47 mouse cellular contexts compared by ENCODE assay signal in genomic region chr12:113525901-113526300, GRCm38 (mm10). TPM values are rescaled to one million over a fixed set of nuclear protein-coding genes. Genes with fewer than 3 reads are reported as not detected.
"Had no signal": no experiment of that assay in that cellular context is flagged by ENCODE, and none has a peak within 500 bp of the region (broad histone marks: within the 10 kb centered on the region; RNA-seq: fewer than 3 reads in every experiment).

No protein-coding gene starts in this region.

- ATAC-seq: liver, embryonic 12.5 days; liver, postnatal 0 days; lung, postnatal 0 days; midbrain, embryonic 13.5 days; midbrain, embryonic 15.5 days; midbrain, embryonic 16.5 days had no signal

- H3K27me3 ChIP-seq: limb, embryonic 12.5 days; limb, embryonic 13.5 days; limb, embryonic 15.5 days; liver, embryonic 12.5 days; liver, embryonic 13.5 days; liver, embryonic 15.5 days; lung, embryonic 15.5 days; midbrain, embryonic 12.5 days; midbrain, embryonic 13.5 days; midbrain, embryonic 15.5 days had no signal

- DNase-seq: left cerebral cortex, postnatal 4 days; liver; liver, embryonic 13.5 days; liver, postnatal 0 days; lung, adult 18-20 months; lung, adult 2 months; lung, embryonic 14.5 days; lung, postnatal 10 days; lung, postnatal 14 days; lung, postnatal 36 days; lung, postnatal 4 days; midbrain, embryonic 14.5 days had no signal

- H3K9me3 ChIP-seq: limb, embryonic 10.5 days; limb, embryonic 15.5 days; liver, embryonic 12.5 days; liver, embryonic 13.5 days; liver, embryonic 15.5 days; lung, embryonic 15.5 days had no signal

- H3K4me3 ChIP-seq: left cerebral cortex, adult 2 months; limb, embryonic 10.5 days; limb, embryonic 12.5 days; limb, embryonic 13.5 days; limb, embryonic 15.5 days; liver, embryonic 12.5 days; liver, embryonic 13.5 days; liver, embryonic 15.5 days; lung, embryonic 15.5 days; midbrain, embryonic 10.5 days; midbrain, embryonic 12.5 days; midbrain, embryonic 13.5 days; midbrain, embryonic 15.5 days; myocyte had no signal

- H3K36me3 ChIP-seq: limb, embryonic 10.5 days; limb, embryonic 12.5 days; limb, embryonic 13.5 days; limb, embryonic 15.5 days; liver, embryonic 12.5 days; liver, embryonic 13.5 days; liver, embryonic 15.5 days; lung, embryonic 15.5 days; midbrain, embryonic 10.5 days; midbrain, embryonic 12.5 days; midbrain, embryonic 13.5 days; midbrain, embryonic 15.5 days had no signal

- H3K27ac ChIP-seq: left cerebral cortex, adult 2 months; limb, embryonic 10.5 days; limb, embryonic 12.5 days; limb, embryonic 13.5 days; limb, embryonic 15.5 days; liver, embryonic 12.5 days; liver, embryonic 13.5 days; liver, embryonic 14.5 days; liver, embryonic 15.5 days; lung, embryonic 15.5 days; macrophage; midbrain, embryonic 10.5 days; midbrain, embryonic 12.5 days; midbrain, embryonic 13.5 days; midbrain, embryonic 15.5 days had no signal

- H3K4me1 ChIP-seq: limb, embryonic 10.5 days; limb, embryonic 12.5 days; limb, embryonic 13.5 days; limb, embryonic 15.5 days; liver, embryonic 12.5 days; liver, embryonic 13.5 days; liver, embryonic 15.5 days; lung, embryonic 15.5 days; midbrain, embryonic 10.5 days; midbrain, embryonic 12.5 days; midbrain, embryonic 13.5 days; midbrain, embryonic 15.5 days had no signal

- H3K9ac ChIP-seq: limb, embryonic 12.5 days; limb, embryonic 13.5 days; limb, embryonic 15.5 days; liver, embryonic 12.5 days; liver, embryonic 13.5 days; liver, embryonic 14.5 days; liver, embryonic 15.5 days; liver, postnatal 0 days; lung, embryonic 14.5 days; lung, embryonic 15.5 days; midbrain, embryonic 12.5 days; midbrain, embryonic 13.5 days; midbrain, embryonic 15.5 days had no signal

RNA-seq across cellular contexts. Expression of gene Adam6a, which starts 17.8 kb away (rescaled TPM):
- total RNA-seq: left cerebral cortex, adult 18-20 months; left cerebral cortex, adult 2 months; left cerebral cortex, adult 8-10 months; left cerebral cortex, postnatal 10 days; left cerebral cortex, postnatal 14 days; left cerebral cortex, postnatal 25 days; left cerebral cortex, postnatal 36 days; left cerebral cortex, postnatal 4 days; liver, adult 2 months; megakaryocyte progenitor cell, adult 5-6 weeks; megakaryocyte-erythroid progenitor cell, adult 5-6 weeks; midbrain, postnatal 0 days; monocyte, adult 5-6 weeks had no signal
- polyA plus RNA-seq: limb, embryonic 10.5 days; limb, embryonic 11.5 days; limb, embryonic 12.5 days; limb, embryonic 13.5 days; limb, embryonic 14.5 days; limb, embryonic 15.5 days; liver, adult 2 months; liver, embryonic 11.5 days; liver, embryonic 12.5 days; liver, embryonic 13.5 days; liver, embryonic 14.5 days; liver, embryonic 15.5 days; liver, embryonic 16.5 days; liver, postnatal 0 days; lung, adult 2 months; lung, embryonic 14.5 days; lung, embryonic 15.5 days; lung, embryonic 16.5 days; lung, postnatal 0 days; macrophage; midbrain, embryonic 10.5 days; midbrain, embryonic 11.5 days; midbrain, embryonic 12.5 days; midbrain, embryonic 13.5 days; midbrain, embryonic 14.5 days; midbrain, embryonic 15.5 days; midbrain, embryonic 16.5 days; midbrain, postnatal 0 days; myocyte; neural tube, embryonic 11.5 days had no signal

RNA-seq across cellular contexts. Expression of gene Adam6b, which starts 36.6 kb away (rescaled TPM):
- total RNA-seq: left cerebral cortex, adult 18-20 months; left cerebral cortex, adult 2 months; left cerebral cortex, adult 8-10 months; left cerebral cortex, postnatal 10 days; left cerebral cortex, postnatal 14 days; left cerebral cortex, postnatal 25 days; left cerebral cortex, postnatal 36 days; left cerebral cortex, postnatal 4 days; liver, adult 2 months; megakaryocyte progenitor cell, adult 5-6 weeks; megakaryocyte-erythroid progenitor cell, adult 5-6 weeks; midbrain, postnatal 0 days had no signal
- polyA plus RNA-seq: limb, embryonic 10.5 days; limb, embryonic 11.5 days; limb, embryonic 12.5 days; limb, embryonic 13.5 days; limb, embryonic 14.5 days; limb, embryonic 15.5 days; liver, adult 2 months; liver, embryonic 11.5 days; liver, embryonic 12.5 days; liver, embryonic 13.5 days; liver, embryonic 14.5 days; liver, embryonic 15.5 days; liver, embryonic 16.5 days; liver, postnatal 0 days; lung, embryonic 14.5 days; lung, embryonic 15.5 days; lung, embryonic 16.5 days; lung, postnatal 0 days; macrophage; midbrain, embryonic 10.5 days; midbrain, embryonic 11.5 days; midbrain, embryonic 12.5 days; midbrain, embryonic 13.5 days; midbrain, embryonic 14.5 days; midbrain, embryonic 15.5 days; midbrain, embryonic 16.5 days; midbrain, postnatal 0 days; myocyte; neural tube, embryonic 11.5 days had no signal
